Mouse (Mus musculus) A20 (cell line): Measurements from ENCODE around the gene Akr1c19.
"Not testable (repeated sequence)": the region's sequence is repeated elsewhere in the genome, so short reads cannot be mapped to it uniquely, and the experiment has no call there.

Experiments used
- DNase-seq: peaks from one replicate; pipeline ENCODE4 v3.0.0-alpha.2; 2011; ENCODE audit warnings: low read depth, low spot score

The Akr1c19 gene

DNA sequence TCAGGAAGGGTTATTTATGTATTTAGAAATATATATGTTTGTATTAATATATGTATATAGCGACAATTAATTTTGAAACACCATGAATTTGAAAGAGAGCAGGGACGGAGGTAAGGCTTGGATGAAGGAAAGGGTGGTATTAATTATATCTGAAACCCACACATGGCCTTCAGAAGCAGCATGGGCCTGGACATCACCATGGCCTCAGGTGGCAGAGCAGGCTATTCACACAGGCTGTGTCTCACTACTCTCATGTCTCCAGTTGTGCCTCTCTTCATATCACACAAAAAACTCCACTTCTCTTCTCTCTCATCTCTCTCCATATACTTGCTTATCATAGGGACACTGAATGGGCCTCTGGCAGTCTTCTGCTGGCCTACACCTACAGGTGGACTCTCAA is 37.0 kb downstream of the Akr1c19 start:
- DNase-seq = not testable (repeated sequence)

DNA sequence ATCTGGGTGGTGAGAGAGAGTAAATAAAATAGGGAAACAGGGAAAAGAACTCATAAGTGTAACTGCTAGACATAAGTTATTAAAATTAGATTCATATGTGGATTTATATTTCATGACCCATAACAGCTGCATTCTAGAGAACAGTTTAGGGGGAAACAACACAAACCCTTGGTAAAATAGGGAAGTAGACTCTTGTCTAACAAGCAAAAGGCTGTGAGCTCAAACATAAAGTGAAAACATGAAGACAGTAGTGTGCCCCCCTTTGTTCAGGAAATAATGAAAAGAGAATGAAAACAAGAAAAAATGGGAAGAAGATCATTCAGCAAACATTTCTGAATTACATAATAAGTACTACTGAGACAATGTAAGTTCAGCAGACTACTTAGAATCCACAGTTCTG is 42.4 kb downstream of the Akr1c19 start:
- DNase-seq = no peak

DNA sequence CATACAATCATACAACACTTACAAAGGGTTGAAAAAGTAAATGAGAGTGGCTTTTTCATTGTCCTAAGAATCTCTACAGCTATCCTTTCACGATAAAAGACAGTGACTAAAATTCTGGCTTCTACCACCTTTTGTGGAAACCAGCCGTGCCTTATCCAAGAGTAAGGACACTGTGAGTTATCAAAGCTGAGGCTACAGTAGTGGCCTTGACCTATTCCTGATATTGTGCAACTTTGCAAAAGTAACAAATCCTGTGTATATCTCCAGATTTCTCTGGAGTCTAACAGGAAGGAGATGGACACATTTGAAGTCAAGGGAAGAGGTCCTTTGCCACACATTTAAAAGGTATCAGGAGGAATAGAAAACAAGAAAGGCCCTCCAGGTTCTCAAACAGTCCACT is 49.0 kb downstream of the Akr1c19 start:
- no peak for DNase-seq

DNA sequence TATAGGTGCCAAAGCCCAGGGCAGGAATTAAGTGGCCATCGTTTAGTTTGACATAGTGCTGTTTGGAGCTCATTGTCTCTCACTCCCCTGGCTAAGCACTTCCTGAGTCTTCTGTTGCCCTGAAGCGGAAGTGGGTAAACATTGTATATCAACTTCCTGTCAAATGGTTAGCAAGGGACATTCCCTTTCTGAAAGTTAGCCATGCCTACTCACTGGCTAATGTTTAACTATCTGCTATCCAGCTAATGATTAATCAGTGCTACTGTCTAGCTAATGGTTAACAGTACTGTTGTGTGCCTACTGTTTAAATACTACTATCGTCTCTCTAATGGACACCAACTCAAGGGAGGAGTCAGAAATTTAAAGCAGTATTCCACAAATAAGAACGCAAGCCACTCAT is 50.8 kb downstream of the Akr1c19 start, which contains the start of gene Akr1c12:
TSS of gene Akr1c12 (minus strand) at position 150 of the 400 bp plus-strand sequence.
- DNase-seq = no peak

DNA sequence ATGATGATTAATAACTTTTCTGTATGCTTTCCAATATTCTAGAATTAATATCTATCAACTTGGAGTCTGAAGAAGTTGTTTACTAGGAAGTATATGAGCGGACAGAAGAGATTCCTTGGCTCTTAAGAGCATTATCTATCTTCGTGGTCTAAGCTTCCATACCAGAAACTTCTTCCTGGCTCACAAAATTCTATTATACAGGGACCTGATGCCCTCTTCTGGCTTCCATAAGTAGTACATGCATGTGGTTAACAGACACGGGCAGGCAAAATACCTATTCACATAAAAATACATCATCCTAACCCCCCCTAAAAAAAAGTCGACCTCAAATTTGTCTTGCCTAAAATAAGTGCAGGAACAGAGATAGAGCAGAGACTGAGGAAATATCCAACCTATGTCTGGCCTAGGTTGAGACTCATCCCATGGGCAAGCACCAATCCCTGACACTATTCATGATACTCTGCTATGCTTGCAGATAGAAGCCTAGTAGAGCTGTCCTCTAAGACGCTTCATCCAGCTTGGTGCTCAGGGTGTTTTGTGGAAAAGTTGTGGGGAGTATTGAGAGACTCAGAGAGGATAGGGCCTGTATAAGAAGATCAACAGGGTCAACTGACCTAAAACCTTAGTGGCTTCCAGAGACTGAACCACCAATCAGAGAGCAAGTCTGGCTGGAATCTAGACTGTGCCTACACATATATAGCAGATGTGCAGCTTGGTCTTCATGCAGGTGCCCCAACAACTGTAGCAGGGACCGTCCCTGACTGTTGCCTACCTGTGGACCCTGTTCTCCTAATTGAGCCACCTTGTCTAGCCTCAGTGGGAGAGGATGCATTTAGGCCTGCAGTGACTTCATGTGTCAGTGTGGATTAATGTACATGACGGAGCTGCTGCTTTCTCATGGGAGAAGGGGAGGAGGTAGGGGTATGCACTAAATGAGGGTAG is 53.2 kb downstream of the Akr1c19 start:
- peak; percentile 5 for DNase-seq

DNA sequence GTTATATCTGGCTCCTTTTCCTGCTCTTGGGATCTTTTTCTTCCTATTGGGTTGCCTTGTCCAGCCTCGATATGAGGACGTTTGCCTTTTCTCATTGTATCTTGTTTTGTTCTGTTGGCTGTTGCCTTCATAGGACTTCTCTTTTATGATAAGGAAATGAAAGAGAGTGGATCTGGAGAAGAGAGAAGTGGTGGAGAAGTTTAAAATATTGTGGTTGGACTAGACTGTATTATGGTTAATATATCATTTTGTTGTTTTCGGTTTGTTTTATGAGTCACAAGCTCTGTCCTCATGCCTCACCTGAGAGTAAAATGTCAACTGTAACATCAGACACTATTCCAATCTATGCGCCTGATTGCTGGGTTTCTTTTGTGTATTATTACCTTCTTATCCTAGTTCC is 68.5 kb downstream of the Akr1c19 start:
- no peak for DNase-seq
